18 mouse cellular contexts compared by ENCODE assay signal in genomic region chr19:27312266-27313079, GRCm38 (mm10). TPM values are rescaled to one million over a fixed set of nuclear protein-coding genes. Genes with fewer than 3 reads are reported as not detected.
DNase-seq lines count a peak whose midpoint lies in the region; ATAC-seq lines count a peak whose summit lies in the region.
"Had no signal": no experiment of that assay in that cellular context is flagged by ENCODE, and none has a peak within 500 bp of the region (broad histone marks: within the 10 kb centered on the region; RNA-seq: fewer than 3 reads in every experiment).

No protein-coding gene starts in this region.

- H3K9me3 ChIP-seq in intestine, embryonic 16.5 days (ENCODE audit: control insufficient read depth, low read length), result no peaks in the 10 kb centered on the region
- H3K9me3 ChIP-seq in intestine, embryonic 15.5 days, result no peaks in the 10 kb centered on the region
- H3K9me3 ChIP-seq: embryonic facial prominence, embryonic 15.5 days; forebrain, embryonic 15.5 days; limb, embryonic 12.5 days had no signal

- DNase-seq in adrenal gland, postnatal 14 days, result peak; percentile 80
- DNase-seq in heart, postnatal 14 days, result peak; percentile 29 to 32
- DNase-seq in lung, postnatal 36 days, result peak; percentile 54
- no peak for DNase-seq in embryo, embryonic 9.5 days (ENCODE audit: extremely low spot score)
- DNase-seq in layer of hippocampus, postnatal 25 days (ENCODE audit: extremely low spot score in 1 of 2, low spot score in 1 of 2), result no peak
- DNase-seq: cerebellum, adult 11-12 months; kidney, adult 8-10 months; right cerebral cortex, postnatal 25 days; thymus, postnatal 36 days had no signal

- H3K4me3 ChIP-seq in intestine, embryonic 16.5 days (ENCODE audit: low read length), result no peak overlapping the region
- H3K4me3 ChIP-seq in intestine, embryonic 15.5 days (replicated peaks), result no peak overlapping the region
- H3K4me3 ChIP-seq: embryonic facial prominence, embryonic 15.5 days; forebrain, embryonic 15.5 days; limb, embryonic 12.5 days had no signal

- no peaks in the 10 kb centered on the region for H3K27me3 ChIP-seq in intestine, embryonic 16.5 days (replicated peaks; ENCODE audit: control insufficient read depth, insufficient read depth, low read length)
- H3K27me3 ChIP-seq in intestine, embryonic 15.5 days (replicated peaks), result no peaks in the 10 kb centered on the region
- H3K27me3 ChIP-seq: embryonic facial prominence, embryonic 15.5 days; forebrain, embryonic 15.5 days; limb, embryonic 12.5 days had no signal

- H3K4me1 ChIP-seq in intestine, embryonic 16.5 days (ENCODE audit: control insufficient read depth, insufficient read depth, low read length), result peaks cover 3% of the 10 kb centered on the region; the same call in 1 of the 2 replicates
- 0 out of 2 replicates have a peak, but pooled peaks cover 2% of the 10 kb centered on the region for H3K4me1 ChIP-seq in intestine, embryonic 15.5 days (replicated peaks)
- H3K4me1 ChIP-seq: embryonic facial prominence, embryonic 15.5 days; forebrain, embryonic 15.5 days; limb, embryonic 12.5 days had no signal

- no peak overlapping the region for H3K4me2 ChIP-seq in intestine, embryonic 16.5 days (ENCODE audit: low read depth, low read length)
- no peak overlapping the region for H3K4me2 ChIP-seq in intestine, embryonic 15.5 days (replicated peaks)
- H3K4me2 ChIP-seq: embryonic facial prominence, embryonic 15.5 days; forebrain, embryonic 15.5 days; hindbrain, embryonic 14.5 days; limb, embryonic 12.5 days had no signal

- no peaks in the 10 kb centered on the region for H3K36me3 ChIP-seq in intestine, embryonic 16.5 days (ENCODE audit: control insufficient read depth, insufficient read depth, low read length)
- no peaks in the 10 kb centered on the region for H3K36me3 ChIP-seq in intestine, embryonic 15.5 days
- H3K36me3 ChIP-seq: embryonic facial prominence, embryonic 15.5 days; forebrain, embryonic 15.5 days; limb, embryonic 12.5 days had no signal

- 0 out of 2 replicates have a peak, but pooled peaks have one; percentile 24 for ATAC-seq in intestine, embryonic 16.5 days
- ATAC-seq in intestine, embryonic 15.5 days, result no peak
- ATAC-seq: forebrain, embryonic 15.5 days had no signal

- H3K9ac ChIP-seq in intestine, embryonic 16.5 days (ENCODE audit: low read depth, low read length), result no peak overlapping the region
- H3K9ac ChIP-seq in intestine, embryonic 15.5 days, result no peak overlapping the region
- H3K9ac ChIP-seq: embryonic facial prominence, embryonic 15.5 days; forebrain, embryonic 15.5 days; hindbrain, embryonic 14.5 days; limb, embryonic 12.5 days had no signal

- H3K27ac ChIP-seq in intestine, embryonic 16.5 days (ENCODE audit: low read length), result no peak overlapping the region
- no peak overlapping the region for H3K27ac ChIP-seq in intestine, embryonic 15.5 days
- H3K27ac ChIP-seq: embryonic facial prominence, embryonic 15.5 days; forebrain, embryonic 15.5 days; hindbrain, embryonic 14.5 days; limb, embryonic 12.5 days had no signal

- 79% methylated on average over 11 of the region's 11 CpGs for WGBS in intestine, embryonic 16.5 days
- WGBS in intestine, embryonic 15.5 days, result 78% methylated on average over 11 of the region's 11 CpGs

- intact Hi-C loops in heart, postnatal 14 days (cut with DNase I), result no loop called here

RNA-seq across cellular contexts. Expression of gene Kcnv2, which starts 9.9 kb away (rescaled TPM):
- 0.07 and 0.13 TPM in 2 replicates for polyA plus RNA-seq in intestine, embryonic 16.5 days (2015; fragmentation: Nextera tagmentation; extraction: Ambion mirVana)
- 0.13 and 0.15 TPM in 2 replicates for polyA plus RNA-seq in intestine, embryonic 15.5 days (2015; fragmentation: Nextera tagmentation; extraction: Ambion mirVana)
- total RNA-seq in adrenal gland, postnatal 14 days (2021), result 0.07 and 0.11 TPM in 2 replicates
- 1 to 10 TPM in 1 of 2 experiments, under 1 TPM in 1; 0.41 to 1.2 TPM for total RNA-seq in heart, postnatal 14 days (2021)
- total RNA-seq in layer of hippocampus, postnatal 25 days (2021), result not detected
- total RNA-seq: common myeloid progenitor, adult 5-6 weeks; megakaryocyte progenitor cell, adult 5-6 weeks had no signal
- polyA plus RNA-seq: embryonic facial prominence, embryonic 15.5 days; limb, embryonic 12.5 days; stomach, embryonic 14.5 days had no signal

Comparison
In these comparisons a context has a peak if more than half of its experiments do, and no peak if none do; other contexts are left out.
1. DNase-seq: peak in adrenal gland, postnatal 14 days (single experiment), heart, postnatal 14 days (2 of 2) and lung, postnatal 36 days (single experiment); none in embryo, embryonic 9.5 days (single experiment) and layer of hippocampus, postnatal 25 days (0 of 2).